Mouse (Mus musculus) embryonic fibroblast, embryonic 13.5 days (primary cell): Measurements from ENCODE around the gene Lin54.

Experiments
- CTCF ChIP-seq: IDR thresholded peaks from 2 replicates; pipeline ENCODE4 v1.5.1; 2011; ENCODE audit warnings: mild to moderate bottlenecking, control low read depth, low read length, moderate library complexity, borderline replicate concordance; ENCODE audit not compliant: insufficient read depth
- POLR2A ChIP-seq: IDR thresholded peaks from 2 replicates; pipeline ENCODE4 v1.6.1; 2011; ENCODE audit warnings: low read depth, mild to moderate bottlenecking, control low read depth, low read length, moderate library complexity

- no peak for TF ChIP-seq CTCF
- no peak for TF ChIP-seq POLR2A
Measured at GRCm38 (mm10) chr5:100477604-100478003, 22.8 kb downstream of the Lin54 start.
